Mouse (Mus musculus): ENCODE measurements at regions not wholly inside any gene's neighbourhood (a gene's known extent, or its start where the extent isn't known, plus 50 kb on each side); places are given as distances from the start of the nearest gene placed in this dataset.

DNA sequence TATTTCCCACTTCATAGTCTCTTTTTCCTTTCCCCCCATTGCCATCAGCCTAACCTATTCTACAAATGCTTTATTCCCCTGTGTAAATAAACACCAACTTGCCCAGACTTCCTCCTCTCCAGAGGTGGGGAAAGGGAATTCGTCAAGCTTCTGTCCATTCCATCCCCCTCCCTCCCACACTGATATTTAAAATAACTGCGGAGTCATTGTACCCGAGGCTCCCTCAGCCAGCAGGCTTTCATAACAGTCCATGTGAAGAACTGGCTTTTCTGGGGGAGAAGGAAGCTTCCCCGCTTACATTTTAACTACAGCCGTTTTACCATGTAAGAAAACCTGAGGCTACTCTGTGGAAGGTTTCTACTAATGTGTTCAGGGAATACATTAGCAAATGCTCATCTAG, 193.1 kb upstream of the Cnksr2 start:
- DNase-seq: no peak

DNA sequence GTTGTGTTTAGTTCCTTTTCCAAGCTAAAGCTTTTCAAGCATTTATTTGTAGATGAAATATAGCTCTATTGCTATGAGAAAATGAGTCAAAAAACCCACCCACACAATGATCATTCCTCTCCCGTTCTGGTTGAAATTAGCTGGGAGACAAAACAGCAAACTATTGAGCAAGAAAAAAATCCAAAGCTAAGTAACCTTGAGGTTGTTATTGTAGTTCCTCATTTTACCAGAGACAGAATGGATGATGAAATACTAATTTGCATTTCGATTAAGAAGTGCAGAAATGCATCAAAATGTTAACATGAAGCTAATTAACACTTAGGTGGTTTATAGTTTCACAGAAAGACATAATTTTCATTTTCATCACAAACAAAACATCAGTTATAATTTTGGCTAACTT, 166.1 kb upstream of the Cnksr2 start:
- DNase-seq: no peak

DNA sequence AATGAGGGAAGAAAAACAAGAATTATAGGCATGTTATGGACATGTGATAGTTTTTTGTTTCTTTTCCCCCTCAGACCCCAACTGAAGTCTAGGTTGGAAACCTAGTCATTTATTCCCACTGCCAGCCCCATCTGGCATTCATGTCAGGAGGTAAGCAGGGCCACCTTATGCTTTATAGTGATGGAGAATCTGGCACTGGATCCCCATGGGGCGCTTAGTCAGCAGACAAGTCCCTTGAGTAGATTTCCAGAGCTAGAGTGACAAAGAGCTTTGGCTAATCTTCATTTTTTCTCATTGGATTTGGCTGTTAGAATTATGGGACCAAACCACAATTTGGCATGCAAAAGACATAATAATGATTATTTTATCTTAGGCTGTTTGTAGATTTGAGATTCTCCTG, 152.4 kb upstream of the Cnksr2 start:
- DNase-seq: peak; percentile 17 to 19

DNA sequence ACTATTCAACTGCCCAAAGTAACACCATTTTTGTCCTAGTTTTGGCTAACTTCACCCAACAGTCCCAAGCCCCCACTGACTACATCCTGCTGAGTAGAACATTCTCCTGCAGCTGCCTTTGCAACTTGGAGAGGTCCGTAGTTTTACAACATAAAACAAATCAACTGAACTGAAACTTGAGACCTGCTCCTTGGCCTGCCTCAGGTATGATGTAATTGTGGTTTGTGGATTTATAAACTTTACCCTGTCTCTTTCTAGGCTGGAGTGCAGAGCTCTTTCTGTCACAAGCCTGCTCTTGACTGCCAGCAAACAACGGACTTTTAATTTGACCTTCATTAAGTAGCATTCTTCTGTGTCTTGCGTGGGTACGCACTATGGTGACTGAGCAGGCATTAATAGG, 138.4 kb upstream of the Cnksr2 start:
- DNase-seq: no peak

DNA sequence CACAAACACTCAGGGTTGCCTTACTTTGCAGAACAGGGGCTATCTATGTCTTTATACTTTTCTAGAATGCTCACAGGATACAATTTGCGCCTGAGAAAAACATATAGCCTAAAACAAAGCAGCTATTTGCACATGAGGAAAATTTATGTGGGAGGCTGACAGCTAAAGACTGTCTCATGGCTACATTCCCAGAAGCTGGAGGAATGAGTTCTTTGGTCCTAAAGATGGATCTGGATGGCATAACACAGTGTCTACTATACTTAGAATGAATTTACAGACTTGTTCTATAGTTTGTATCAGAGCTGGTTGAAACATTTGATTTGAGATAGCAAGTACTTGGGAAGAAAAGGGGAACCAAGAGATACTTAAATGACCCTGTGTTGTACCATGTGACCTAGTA, 137.3 kb upstream of the Cnksr2 start:
- no peak for DNase-seq

DNA sequence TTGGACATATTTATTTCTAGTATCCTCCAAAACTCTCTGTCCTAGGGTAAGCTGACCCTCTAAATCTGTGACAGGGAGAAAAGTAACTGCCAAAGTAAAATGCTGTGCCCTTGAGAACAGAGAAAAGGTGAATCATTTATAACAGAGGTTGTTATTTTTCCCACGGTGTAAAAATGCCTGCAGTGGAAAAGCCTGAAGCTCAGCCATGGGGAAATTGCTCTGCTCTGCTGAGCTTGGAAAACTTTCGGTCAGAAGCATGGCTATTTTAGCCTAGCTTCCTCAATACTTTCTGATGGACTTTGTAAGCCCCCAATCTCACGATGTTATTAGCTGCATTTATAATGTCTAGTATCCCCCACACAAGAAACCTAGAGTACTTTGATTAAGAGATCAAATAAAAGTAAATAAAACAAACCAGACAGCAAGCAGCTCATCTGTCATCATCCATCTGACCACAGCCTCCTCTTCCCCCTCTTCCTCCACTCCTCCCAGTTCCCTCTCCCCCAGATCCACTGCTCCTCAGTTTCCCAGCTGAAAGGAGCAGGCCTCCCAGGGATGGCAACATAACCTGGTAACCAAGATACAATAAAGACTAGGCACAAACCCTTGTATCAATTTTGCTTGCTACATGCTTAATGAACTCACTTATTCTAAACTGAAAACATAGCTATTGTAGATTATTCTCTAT, 92.9 kb upstream of the Cnksr2 start:
- no peak for DNase-seq

DNA sequence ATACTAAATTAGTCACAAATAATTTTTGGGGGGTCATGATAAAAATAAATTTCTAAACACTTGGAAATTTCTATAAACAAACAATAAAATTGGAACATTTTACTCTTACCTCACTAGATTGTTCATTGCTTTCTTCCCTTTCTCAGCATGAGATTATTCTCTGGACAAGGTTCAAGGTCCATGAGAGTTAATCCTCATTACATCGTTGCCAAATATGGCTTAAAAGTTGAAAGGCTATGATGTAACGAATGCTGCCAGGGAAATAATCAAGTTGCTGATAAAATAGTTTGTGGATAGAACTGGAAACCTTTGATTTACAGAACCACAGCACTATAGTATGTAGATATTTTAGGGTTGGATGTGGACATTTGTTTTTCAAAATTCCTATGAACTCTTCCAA, 90.4 kb upstream of the Cnksr2 start:
- no peak for DNase-seq

Measured in cerebellum, postnatal 36 days (tissue).